Mouse (Mus musculus) limb, embryonic 11.5 days (tissue): ENCODE measurements at regions not wholly inside any gene's neighbourhood (a gene's known extent, or its start where the extent isn't known, plus 50 kb on each side); places are given as distances from the start of the nearest gene placed in this dataset.

Source experiments
- ATAC-seq: fragments of 200-750 bp; cut with Nextera tagmentation; 2 replicates; pipeline ENCODE4 v1.8.0; 2017; ENCODE audit warnings: low read depth; ENCODE audit not compliant: insufficient number of reproducible peaks, low FRiP score, low TSS enrichment
- DNase-seq: peaks from one replicate; pipeline ENCODE4 v3.0.0-alpha.2; 2015; ENCODE audit warnings: low spot score
- H3K27ac ChIP-seq: fragments of 300-500 bp; sonication (generic); replicated peaks from 2 replicates; pipeline ENCODE4 v1.5.1; 2014; ENCODE audit warnings: low read depth, mild to moderate bottlenecking, low read length
- H3K27me3 ChIP-seq: fragments of 300-500 bp; sonication (generic); 2 replicates; pipeline ENCODE4 v1.6.1; 2014; ENCODE audit warnings: mild to moderate bottlenecking, low read length, mixed read lengths; ENCODE audit not compliant: control insufficient read depth, insufficient read depth
- H3K36me3 ChIP-seq: fragments of 300-500 bp; sonication (generic); 2 replicates; pipeline ENCODE4 v1.6.1; 2014; ENCODE audit warnings: mild to moderate bottlenecking, low read length, moderate library complexity, mixed read lengths; ENCODE audit not compliant: control insufficient read depth, insufficient read depth
- H3K4me1 ChIP-seq: fragments of 300-500 bp; sonication (generic); 2 replicates; pipeline ENCODE4 v1.6.1; 2014; ENCODE audit warnings: low read length, mixed read lengths; ENCODE audit not compliant: control insufficient read depth, insufficient read depth
- H3K4me2 ChIP-seq: fragments of 300-500 bp; sonication (generic); 2 replicates; pipeline ENCODE4 v1.6.1; 2014; ENCODE audit warnings: low read depth, mild to moderate bottlenecking, moderate library complexity; ENCODE audit not compliant: severe bottlenecking
- H3K4me3 ChIP-seq: fragments of 300-500 bp; sonication (generic); 2 replicates; pipeline ENCODE4 v1.5.1; 2014; ENCODE audit warnings: low read depth, low read length
- H3K9ac ChIP-seq: fragments of 300-500 bp; sonication (generic); 2 replicates; pipeline ENCODE4 v1.6.1; 2014; ENCODE audit warnings: mild to moderate bottlenecking, low read length
- H3K9me3 ChIP-seq: fragments of 300-500 bp; sonication (generic); 2 replicates; pipeline ENCODE4 v1.6.1; 2016; ENCODE audit warnings: low read length; ENCODE audit not compliant: control insufficient read depth
- WGBS: fragments of 180-500 bp; shearing (Covaris S2); extraction: QIAGEN DNeasy Blood & Tissue Kit; methylation state at CpG from one replicate; pipeline ENCODE4 v1.1.7; 2014; 5-methylcytosine and 5-hydroxymethylcytosine counted together

- no peak for ATAC-seq
- no peak for DNase-seq
- peak overlapping the region; percentile 3; the same call in 1 of the 2 replicates for H3K27ac ChIP-seq
- no peak overlapping the region for H3K4me3 ChIP-seq
- H3K36me3 ChIP-seq = no peaks in the 10 kb centered on the region
- 0 out of 2 replicates have a peak, but pooled peaks cover 3% of the 10 kb centered on the region for H3K4me1 ChIP-seq
- H3K9ac ChIP-seq = no peak overlapping the region
- WGBS = 67% methylated on average over 4 of the region's 4 CpGs
- no peak overlapping the region for H3K4me2 ChIP-seq
- no peaks in the 10 kb centered on the region for H3K27me3 ChIP-seq
- H3K9me3 ChIP-seq = no peaks in the 10 kb centered on the region
These were observed 517.0 kb downstream of the Kcnj2 start for GRCm38 (mm10) chr11:111582980-111583379.

DNA sequence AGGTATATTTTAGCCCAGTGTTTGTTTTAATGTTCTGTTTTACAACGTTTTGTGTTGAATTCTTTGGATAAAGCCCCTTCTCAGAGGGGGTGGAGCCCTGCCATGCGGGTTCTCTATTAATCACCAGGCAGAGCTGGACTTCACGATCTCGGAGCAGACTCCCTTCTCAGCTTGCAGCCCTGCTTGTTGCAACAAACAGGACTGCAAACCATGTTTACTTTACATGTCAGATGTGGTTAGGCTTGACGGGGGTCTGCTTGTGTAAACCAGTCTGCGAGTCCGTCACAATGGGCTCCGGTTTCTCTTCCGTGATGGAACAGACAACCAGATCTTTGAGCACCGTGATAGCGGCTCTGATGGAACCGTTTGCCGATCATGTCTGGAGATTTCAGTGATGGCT is 517.6 kb downstream of the Kcnj2 start:
- H3K27ac ChIP-seq = no peak overlapping the region
- 56% methylated on average over 13 of the region's 13 CpGs for WGBS
- H3K4me2 ChIP-seq = no peak overlapping the region
- no peak overlapping the region for H3K4me3 ChIP-seq
- H3K27me3 ChIP-seq = no peaks in the 10 kb centered on the region
- H3K9me3 ChIP-seq = no peaks in the 10 kb centered on the region
- DNase-seq = peak; percentile 36
- H3K4me1 ChIP-seq = 0 out of 2 replicates have a peak, but pooled peaks cover 3% of the 10 kb centered on the region
- no peak overlapping the region for H3K9ac ChIP-seq
- H3K36me3 ChIP-seq = no peaks in the 10 kb centered on the region
- ATAC-seq = no peak

GRCm38 (mm10) chr11:111599456-111599855 is 533.5 kb downstream of the Kcnj2 start:
- H3K9ac ChIP-seq = no peak overlapping the region
- H3K4me2 ChIP-seq = no peak overlapping the region
- DNase-seq = no peak
- no peak for ATAC-seq
- no peak overlapping the region for H3K27ac ChIP-seq
- H3K9me3 ChIP-seq = no peaks in the 10 kb centered on the region
- H3K36me3 ChIP-seq = no peaks in the 10 kb centered on the region
- no peak overlapping the region for H3K4me3 ChIP-seq
- H3K27me3 ChIP-seq = no peaks in the 10 kb centered on the region
- no peaks in the 10 kb centered on the region for H3K4me1 ChIP-seq

- DNase-seq (no peak), ATAC-seq (no peak)
- Histone ChIP-seq H3K4me1 (no peaks in the 10 kb centered on the region), H3K9ac (no peak overlapping the region), H3K27me3 (no peaks in the 10 kb centered on the region), H3K27ac (no peak overlapping the region), H3K4me3 (no peak overlapping the region), H3K36me3 (no peaks in the 10 kb centered on the region), H3K4me2 (no peak overlapping the region), H3K9me3 (no peaks in the 10 kb centered on the region)
- 86% methylated on average over 11 of the region's 11 CpGs for WGBS
These were observed 539.2 kb downstream of the Kcnj2 start for GRCm38 (mm10) chr11:111605146-111605545.

DNA sequence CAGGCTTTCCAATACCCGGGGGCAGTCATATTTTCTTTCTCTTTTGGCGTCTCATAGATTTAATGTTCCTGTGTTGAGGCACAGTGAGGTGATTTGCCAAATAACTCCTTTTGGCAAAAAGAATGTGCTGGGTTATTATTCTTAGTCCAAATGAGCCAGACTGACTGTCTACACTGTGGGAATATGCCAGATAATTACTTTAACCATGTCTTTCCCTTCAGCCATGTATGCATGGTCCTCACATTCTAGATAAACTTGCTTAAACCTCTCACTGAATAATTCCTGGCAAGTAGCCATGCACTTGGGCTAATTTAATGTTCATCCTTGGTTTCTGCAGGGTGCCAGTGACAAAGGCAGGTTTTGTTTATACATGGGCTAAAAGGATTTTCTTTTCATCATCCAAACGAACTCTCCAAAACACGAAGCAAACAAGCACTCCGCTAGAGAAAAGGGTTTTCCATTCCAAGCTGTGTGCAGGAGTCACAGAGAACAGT is 544.6 kb downstream of the Kcnj2 start:
- Histone ChIP-seq H3K4me3 (no peak overlapping the region), H3K9me3 (no peaks in the 10 kb centered on the region), H3K4me1 (no peaks in the 10 kb centered on the region), H3K9ac (no peak overlapping the region), H3K4me2 (no peak overlapping the region), H3K36me3 (no peaks in the 10 kb centered on the region), H3K27ac (no peak overlapping the region), H3K27me3 (no peaks in the 10 kb centered on the region)
- no peak for DNase-seq
- WGBS = 78% methylated on average over 5 of the region's 5 CpGs
- no peak for ATAC-seq

DNA sequence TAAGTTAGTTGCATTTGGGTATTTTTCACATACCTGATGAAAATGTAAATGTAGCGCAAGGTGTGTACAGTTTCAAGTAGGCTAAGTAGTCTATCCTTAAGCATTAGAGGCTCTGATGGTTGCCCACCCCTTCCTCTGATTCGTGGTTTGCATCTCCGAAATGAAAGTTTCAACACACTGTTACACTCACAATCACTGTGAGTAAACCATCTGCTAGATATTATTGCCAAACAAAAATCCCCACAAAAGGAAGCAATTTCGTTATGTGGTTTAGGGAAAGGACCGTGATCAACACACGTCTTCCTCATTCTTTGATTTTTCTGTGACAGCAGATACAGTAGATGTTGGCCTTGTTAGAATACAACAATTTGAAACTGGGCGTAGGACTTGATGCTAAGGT is 577.6 kb downstream of the Kcnj2 start:
- no peak overlapping the region for H3K4me2 ChIP-seq

GRCm38 (mm10) chr11:111652882-111653281 is 586.9 kb downstream of the Kcnj2 start:
- 39% methylated on average over 3 of the region's 3 CpGs for WGBS
- no peak for ATAC-seq
- H3K9ac ChIP-seq = no peak overlapping the region

More for the DNA sequence above, 577.6 kb downstream of the Kcnj2 start:
- Histone ChIP-seq H3K4me1 (no peaks in the 10 kb centered on the region), H3K27me3 (no peaks in the 10 kb centered on the region), H3K9ac (no peak overlapping the region), H3K36me3 (no peaks in the 10 kb centered on the region), H3K9me3 (no peaks in the 10 kb centered on the region), H3K4me3 (no peak overlapping the region), H3K27ac (no peak overlapping the region)
- ATAC-seq (no peak), DNase-seq (no peak)
- WGBS = 88% methylated on average over 7 of the region's 7 CpGs

DNA sequence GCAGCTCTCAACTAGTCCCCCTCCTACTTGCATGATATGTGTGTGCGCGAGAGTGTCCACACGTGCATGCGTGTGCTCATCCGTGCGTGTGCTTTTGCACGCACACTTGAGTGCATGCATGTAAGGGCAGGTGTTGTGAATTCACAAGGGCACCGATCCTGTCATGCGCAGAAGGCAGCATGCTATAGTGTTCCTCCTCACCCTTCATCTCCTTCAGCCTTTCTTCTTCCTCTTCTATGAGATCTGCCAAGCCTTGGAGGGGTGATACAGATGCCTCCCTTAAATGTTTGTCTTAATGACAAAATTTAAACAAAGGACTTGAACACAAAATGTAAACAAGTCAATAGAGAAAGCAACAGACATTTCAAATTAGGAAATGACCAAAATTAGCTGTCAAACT is 591.8 kb downstream of the Kcnj2 start:
- Histone ChIP-seq H3K4me3 (no peak overlapping the region), H3K27ac (no peak overlapping the region), H3K27me3 (no peaks in the 10 kb centered on the region), H3K9me3 (no peaks in the 10 kb centered on the region), H3K4me2 (no peak overlapping the region), H3K9ac (no peak overlapping the region), H3K36me3 (no peaks in the 10 kb centered on the region), H3K4me1 (no peaks in the 10 kb centered on the region)
- DNase-seq (no peak), ATAC-seq (no peak)
- WGBS = 96% methylated on average over 9 of the region's 9 CpGs

More at GRCm38 (mm10) chr11:111652882-111653281, 586.9 kb downstream of the Kcnj2 start:
- H3K36me3 ChIP-seq = no peaks in the 10 kb centered on the region
- no peaks in the 10 kb centered on the region for H3K4me1 ChIP-seq
- H3K4me3 ChIP-seq = no peak overlapping the region
- no peak overlapping the region for H3K4me2 ChIP-seq
- peak; percentile 66 for DNase-seq
- no peaks in the 10 kb centered on the region for H3K27me3 ChIP-seq
- H3K9me3 ChIP-seq = no peaks in the 10 kb centered on the region
- no peak overlapping the region for H3K27ac ChIP-seq
